Mouse (Mus musculus) midbrain, embryonic 10.5 days (tissue): ENCODE data around the gene Slc44a3. TPM values are rescaled to one million over a fixed set of nuclear protein-coding genes. Genes with fewer than 3 reads are reported as not detected.

Source experiments
- DNase-seq: peaks from one replicate; pipeline ENCODE4 v3.0.0-alpha.2; 2017; ENCODE audit warnings: low spot score
- H3K27ac ChIP-seq: fragments of 300-500 bp; sonication (generic); replicated peaks from 2 replicates; pipeline ENCODE4 v1.5.1; 2016; ENCODE audit warnings: mild to moderate bottlenecking
- H3K27me3 ChIP-seq: fragments of 300-500 bp; sonication (generic); 2 replicates; pipeline ENCODE4 v1.6.1; 2016; ENCODE audit warnings: low read depth, mild to moderate bottlenecking; ENCODE audit not compliant: poor library complexity, severe bottlenecking
- H3K36me3 ChIP-seq: fragments of 300-500 bp; sonication (generic); 2 replicates; pipeline ENCODE4 v1.6.1; 2016; ENCODE audit warnings: mild to moderate bottlenecking, moderate library complexity
- H3K4me1 ChIP-seq: fragments of 300-500 bp; sonication (generic); 2 replicates; pipeline ENCODE4 v1.6.1; 2016
- H3K4me3 ChIP-seq: fragments of 300-500 bp; sonication (generic); 2 replicates; pipeline ENCODE4 v1.5.1; 2016; ENCODE audit warnings: mild to moderate bottlenecking, moderate library complexity
- H3K9me3 ChIP-seq: fragments of 300-500 bp; sonication (generic); replicated peaks from 2 replicates; pipeline ENCODE4 v1.6.1; 2016; ENCODE audit warnings: mild to moderate bottlenecking
- WGBS: fragments of 180-500 bp; shearing (Covaris S2); methylation state at CpG from one replicate; pipeline ENCODE4 v1.1.7; 2016; 5-methylcytosine and 5-hydroxymethylcytosine counted together
- polyA plus RNA-seq: library from polyadenylated mRNA; unstranded; fragments of >200 nt; fragmentation: Nextera tagmentation; extraction: Ambion mirVana; gene quantifications from 2 replicates; pipeline ENCODE4 v1.2.1, GENCODE M21; 2016

The Slc44a3 gene
- polyA plus RNA-seq: 0.43 and 0.66 TPM in 2 replicates

DNA sequence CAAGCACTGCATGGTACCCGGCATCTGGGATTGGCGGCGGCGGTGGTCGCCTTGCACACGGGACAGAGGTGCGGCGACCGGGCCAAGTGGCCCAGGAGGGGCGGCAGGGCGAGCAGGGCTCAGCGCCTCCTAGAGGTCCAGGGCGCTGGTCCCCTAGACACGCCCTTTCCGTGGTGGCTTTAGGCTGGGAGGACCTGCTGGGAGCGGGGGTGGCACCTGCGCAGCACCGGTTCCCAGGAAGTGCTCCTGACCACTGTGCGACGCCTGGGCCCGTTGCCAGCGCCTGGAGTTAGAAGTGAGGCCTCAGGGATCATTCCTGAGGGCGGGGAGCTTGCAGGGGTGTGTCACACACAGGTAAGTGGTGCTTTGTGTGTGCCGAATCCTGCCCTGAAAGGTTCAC lies at the start of gene Slc44a3:
Gene Slc44a3 (minus strand): TSS at position 229 of the 400 bp plus-strand sequence.
- Histone ChIP-seq H3K27ac (peak within 1 kb of the TSS; percentile 30), H3K36me3 (no peaks in the 10 kb centered on the region), H3K27me3 (peaks cover 64% of the 10 kb centered on the region), H3K4me1 (peaks cover 24% of the 10 kb centered on the region), H3K4me3 (peak within 1 kb of the TSS; percentile 48), H3K9me3 (no peaks in the 10 kb centered on the region)
- WGBS: 2% methylated on average over 24 of the region's 24 CpGs
- DNase-seq: peak; percentile 29

DNA sequence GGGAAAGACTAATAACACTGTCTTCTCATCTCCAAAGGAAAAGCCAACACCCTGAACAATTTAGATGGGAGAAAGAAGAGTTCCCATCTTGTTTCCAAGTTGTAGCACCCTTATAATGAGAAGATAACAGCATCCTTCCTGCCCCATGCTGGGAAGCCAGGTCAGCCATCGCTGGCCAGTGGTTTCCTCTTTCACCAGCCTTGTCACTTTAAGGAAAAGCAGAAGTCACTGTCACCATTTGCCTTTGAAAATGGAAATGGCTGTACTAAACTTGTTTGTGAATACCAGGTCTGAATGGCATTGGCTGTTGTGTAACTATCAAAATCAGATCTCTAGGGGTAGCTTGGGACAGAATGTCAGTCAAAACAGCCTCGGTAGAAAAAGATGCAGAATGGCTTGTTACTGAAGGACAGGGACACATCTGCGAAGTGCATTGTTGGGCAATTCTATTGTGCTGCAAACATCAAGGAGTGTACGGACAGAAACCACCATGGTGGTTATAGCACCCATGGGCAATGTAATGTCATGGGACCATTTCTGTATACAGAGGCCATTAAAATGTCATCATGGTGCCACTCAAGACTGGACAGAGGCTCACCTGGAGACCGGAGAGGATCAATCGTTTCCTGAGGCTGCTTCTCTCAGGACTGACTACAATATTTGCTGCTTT lies 47.8 kb upstream of the Slc44a3 start:
- 90% methylated on average over 6 of the region's 6 CpGs for WGBS
- no peak for DNase-seq
- no peaks in the 10 kb centered on the region for H3K9me3 ChIP-seq
- no peak overlapping the region for H3K27ac ChIP-seq
- H3K4me1 ChIP-seq: peaks cover 3% of the 10 kb centered on the region
- H3K4me3 ChIP-seq: no peak overlapping the region
- H3K27me3 ChIP-seq: no peaks in the 10 kb centered on the region
- no peaks in the 10 kb centered on the region for H3K36me3 ChIP-seq

DNA sequence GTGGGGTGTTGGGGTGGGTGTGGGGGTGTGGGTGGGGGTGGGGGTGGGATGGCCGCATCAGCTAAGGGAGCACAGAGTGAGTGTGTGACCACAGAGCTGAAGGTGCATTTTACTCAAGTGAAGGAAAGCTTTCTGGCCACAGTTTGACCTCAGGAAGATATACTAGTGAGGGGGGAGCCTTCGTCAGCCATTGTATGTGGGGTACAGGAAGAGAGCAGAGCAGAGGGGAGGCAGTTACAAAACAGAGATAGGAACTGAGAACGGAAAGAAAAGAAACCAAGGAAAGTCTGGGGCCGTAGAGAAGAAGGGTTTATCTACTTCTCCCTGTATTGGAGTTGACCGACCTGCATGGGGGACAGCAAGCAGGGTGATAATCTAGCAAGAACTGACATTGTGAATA lies 47.2 kb upstream of the Slc44a3 start:
- Histone ChIP-seq H3K4me3 (no peak overlapping the region), H3K4me1 (peaks cover 3% of the 10 kb centered on the region), H3K27me3 (no peaks in the 10 kb centered on the region), H3K9me3 (no peaks in the 10 kb centered on the region), H3K36me3 (no peaks in the 10 kb centered on the region), H3K27ac (no peak overlapping the region)
- 93% methylated on average over 5 of the region's 5 CpGs for WGBS
- DNase-seq: no peak

DNA sequence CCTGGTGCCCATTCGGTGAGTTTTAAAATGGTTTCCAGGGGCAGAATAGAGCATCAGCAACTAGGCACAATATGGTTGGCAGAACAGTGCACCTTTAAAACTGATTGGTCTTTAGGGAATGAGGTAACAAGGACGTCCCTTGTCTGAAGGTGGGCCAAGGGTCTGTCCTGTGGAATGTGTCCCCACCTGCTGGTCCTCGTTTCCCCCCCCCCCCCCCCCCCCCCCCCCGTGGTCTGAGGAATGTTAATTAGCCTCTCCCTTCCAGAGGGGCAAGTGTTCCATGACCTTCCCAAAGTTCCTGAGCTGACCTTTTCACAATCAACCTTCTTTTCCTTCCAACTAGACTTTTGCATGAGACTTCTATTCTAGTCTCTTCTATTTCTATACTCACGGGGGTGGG lies 46.5 kb upstream of the Slc44a3 start:
- no peak for DNase-seq
- no peaks in the 10 kb centered on the region for H3K27me3 ChIP-seq
- H3K4me3 ChIP-seq: no peak overlapping the region
- H3K9me3 ChIP-seq: no peaks in the 10 kb centered on the region
- H3K36me3 ChIP-seq: no peaks in the 10 kb centered on the region
- peaks cover 3% of the 10 kb centered on the region for H3K4me1 ChIP-seq
- H3K27ac ChIP-seq: no peak overlapping the region
- WGBS: 85% methylated on average over 2 of the region's 5 CpGs

DNA sequence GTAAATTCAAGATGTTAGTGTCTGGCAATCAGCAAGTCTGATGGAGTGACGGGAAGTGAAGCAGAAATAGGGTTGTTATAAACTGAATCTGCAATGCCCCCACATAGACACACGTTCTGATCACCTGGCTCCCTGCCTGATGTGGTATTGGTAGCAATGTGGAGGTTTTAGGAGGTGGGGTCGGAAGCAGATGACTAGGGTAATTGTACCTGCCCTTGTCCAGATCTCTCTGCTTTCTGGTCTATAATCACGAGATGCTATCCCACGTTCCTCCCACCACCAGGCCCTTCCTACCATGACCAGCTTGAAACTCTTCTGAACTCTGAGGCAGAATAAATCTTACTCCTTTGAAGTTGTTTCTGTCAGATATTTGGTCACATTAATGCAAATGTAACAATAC lies 45.4 kb upstream of the Slc44a3 start:
- no peak for DNase-seq
- Histone ChIP-seq H3K4me3 (no peak overlapping the region), H3K27ac (no peak overlapping the region), H3K36me3 (no peaks in the 10 kb centered on the region), H3K27me3 (no peaks in the 10 kb centered on the region), H3K9me3 (no peaks in the 10 kb centered on the region), H3K4me1 (peaks cover 3% of the 10 kb centered on the region)
- WGBS: 91% methylated on average over 5 of the region's 5 CpGs

DNA sequence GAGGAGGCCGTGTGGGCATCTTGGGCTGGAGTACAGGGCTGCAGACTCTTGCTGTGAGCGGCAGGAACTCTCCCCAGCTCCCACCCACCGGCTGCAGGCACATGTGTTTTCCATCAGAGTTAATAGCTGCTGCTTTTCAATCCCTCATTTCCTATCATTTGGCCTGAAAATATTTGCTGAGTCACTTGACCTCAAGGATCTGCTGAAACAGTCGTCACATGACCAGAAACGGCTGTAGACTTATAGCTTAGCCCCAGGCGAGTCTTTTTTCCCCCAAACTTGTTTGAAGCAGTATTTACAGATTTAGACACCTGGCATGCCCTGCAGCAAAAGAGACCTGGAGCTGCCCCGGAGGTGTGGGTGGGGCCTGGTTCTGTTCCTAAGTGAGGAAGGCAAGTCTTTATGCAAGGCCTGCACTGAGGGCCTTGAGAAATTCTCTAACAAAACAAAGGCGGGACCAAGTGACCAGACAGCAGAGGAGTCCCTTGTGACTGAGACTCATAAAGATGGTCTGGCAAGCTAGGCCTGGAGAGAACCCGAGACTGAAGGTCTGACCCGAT lies 44.9 kb upstream of the Slc44a3 start:
- DNase-seq: peak; percentile 45
- H3K27ac ChIP-seq: no peak overlapping the region
- H3K4me3 ChIP-seq: no peak overlapping the region
- H3K4me1 ChIP-seq: peaks cover 3% of the 10 kb centered on the region
- no peaks in the 10 kb centered on the region for H3K36me3 ChIP-seq
- no peaks in the 10 kb centered on the region for H3K27me3 ChIP-seq
- no peaks in the 10 kb centered on the region for H3K9me3 ChIP-seq
- whole genome bisulfite sequencing: 63% methylated on average over 10 of the region's 10 CpGs

DNA sequence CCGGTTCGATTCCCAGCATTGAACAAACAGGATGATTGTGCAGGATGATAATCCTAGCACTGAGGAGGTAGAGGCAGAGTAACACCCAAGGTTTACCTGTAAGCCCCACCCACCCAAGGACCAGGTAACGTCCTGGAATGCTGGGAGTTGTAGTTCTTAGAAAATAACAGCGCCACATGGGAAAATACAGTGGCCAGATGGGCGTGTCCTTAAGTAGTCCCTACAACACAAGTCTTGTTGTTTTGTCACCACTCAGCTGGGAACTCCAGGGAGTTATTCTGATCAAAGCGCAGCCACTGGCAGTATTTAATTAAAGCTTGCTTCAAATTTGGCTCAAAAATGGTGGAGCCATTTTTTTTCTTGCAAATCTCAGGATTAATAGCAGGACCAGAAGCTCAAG lies 44.2 kb upstream of the Slc44a3 start:
- Histone ChIP-seq H3K27me3 (0 out of 2 replicates have a peak, but pooled peaks cover 2% of the 10 kb centered on the region), H3K27ac (no peak overlapping the region), H3K4me3 (no peak overlapping the region), H3K4me1 (peaks cover 3% of the 10 kb centered on the region), H3K9me3 (no peaks in the 10 kb centered on the region), H3K36me3 (no peaks in the 10 kb centered on the region)
- DNase-seq: no peak
- 52% methylated on average over 6 of the region's 6 CpGs for whole genome bisulfite sequencing

DNA sequence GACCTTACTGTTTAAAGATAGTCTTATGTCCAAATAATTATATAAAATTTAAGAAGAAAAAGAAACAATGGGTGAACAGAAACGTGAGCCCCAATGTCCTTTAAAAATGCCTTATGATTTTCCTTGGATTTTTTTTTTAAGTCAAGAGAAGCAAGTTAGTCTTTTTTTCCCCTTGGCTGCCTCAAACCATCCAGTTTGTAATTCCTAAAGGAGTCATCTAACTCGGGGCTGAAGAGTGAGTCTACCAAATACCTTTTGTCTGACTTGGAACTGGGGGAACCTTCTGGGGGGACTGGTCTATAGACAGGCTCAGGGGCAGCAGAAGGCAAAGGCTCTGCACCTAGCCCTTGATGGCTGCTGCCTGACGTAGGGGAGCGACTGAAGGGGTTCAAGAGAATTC lies 42.2 kb upstream of the Slc44a3 start:
- H3K27ac ChIP-seq: no peak overlapping the region
- no peaks in the 10 kb centered on the region for H3K36me3 ChIP-seq
- H3K4me3 ChIP-seq: no peak overlapping the region
- peaks cover 6% of the 10 kb centered on the region; the same call in 1 of the 2 replicates for H3K27me3 ChIP-seq
- DNase-seq: no peak
- peaks cover 7% of the 10 kb centered on the region for H3K4me1 ChIP-seq
- WGBS: 84% methylated on average over 4 of the region's 4 CpGs
- no peaks in the 10 kb centered on the region for H3K9me3 ChIP-seq

DNA sequence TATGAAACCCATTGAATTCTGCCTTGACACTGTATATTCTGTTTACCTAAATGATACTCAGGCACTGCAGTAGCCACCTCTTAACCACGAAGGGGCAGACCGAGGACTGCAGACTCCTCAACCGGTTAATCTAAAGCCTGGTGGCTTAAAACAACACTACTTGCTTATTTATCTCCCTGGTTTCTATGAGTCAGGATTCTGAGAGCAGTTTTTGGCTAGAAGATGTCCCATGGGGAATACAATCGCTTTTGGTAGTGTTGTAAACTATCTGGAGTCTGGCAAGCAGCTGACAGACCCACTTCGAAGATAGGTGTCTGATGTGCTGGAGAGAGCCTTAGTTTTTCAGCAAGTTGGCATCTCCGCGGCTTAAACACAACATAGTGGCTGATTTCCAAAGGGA lies 41.7 kb upstream of the Slc44a3 start:
- no peaks in the 10 kb centered on the region for H3K9me3 ChIP-seq
- 80% methylated on average over 7 of the region's 7 CpGs for WGBS
- peaks cover 12% of the 10 kb centered on the region for H3K4me1 ChIP-seq
- no peak overlapping the region for H3K4me3 ChIP-seq
- no peaks in the 10 kb centered on the region for H3K36me3 ChIP-seq
- H3K27ac ChIP-seq: no peak overlapping the region
- peaks cover 6% of the 10 kb centered on the region; the same call in 1 of the 2 replicates for H3K27me3 ChIP-seq
- no peak for DNase-seq

DNA sequence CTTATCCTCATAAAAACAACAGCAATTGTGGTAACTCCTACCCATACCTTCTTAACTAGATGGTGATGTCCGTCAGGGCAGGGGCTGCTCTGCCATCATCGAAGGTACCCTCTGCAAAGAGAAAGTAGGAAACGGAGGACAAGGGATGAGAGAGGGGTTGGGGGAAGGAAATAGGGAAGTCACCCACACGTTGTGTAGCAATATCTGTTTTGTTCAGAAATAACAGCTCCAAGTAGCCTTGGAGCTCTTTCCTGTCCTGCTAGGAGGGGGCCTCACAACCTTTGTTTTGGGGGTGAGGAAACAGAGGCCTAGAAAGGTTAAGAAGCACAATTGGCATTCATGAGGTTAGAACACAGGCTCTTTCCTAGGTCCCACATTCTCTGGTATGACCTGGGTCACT lies 39.3 kb upstream of the Slc44a3 start:
- Histone ChIP-seq H3K36me3 (no peaks in the 10 kb centered on the region), H3K4me3 (no peak overlapping the region), H3K27ac (no peak overlapping the region), H3K4me1 (peaks cover 9% of the 10 kb centered on the region), H3K9me3 (no peaks in the 10 kb centered on the region), H3K27me3 (peaks cover 10% of the 10 kb centered on the region; the same call in 1 of the 2 replicates)
- DNase-seq: no peak
- 84% methylated on average over 4 of the region's 4 CpGs for WGBS

DNA sequence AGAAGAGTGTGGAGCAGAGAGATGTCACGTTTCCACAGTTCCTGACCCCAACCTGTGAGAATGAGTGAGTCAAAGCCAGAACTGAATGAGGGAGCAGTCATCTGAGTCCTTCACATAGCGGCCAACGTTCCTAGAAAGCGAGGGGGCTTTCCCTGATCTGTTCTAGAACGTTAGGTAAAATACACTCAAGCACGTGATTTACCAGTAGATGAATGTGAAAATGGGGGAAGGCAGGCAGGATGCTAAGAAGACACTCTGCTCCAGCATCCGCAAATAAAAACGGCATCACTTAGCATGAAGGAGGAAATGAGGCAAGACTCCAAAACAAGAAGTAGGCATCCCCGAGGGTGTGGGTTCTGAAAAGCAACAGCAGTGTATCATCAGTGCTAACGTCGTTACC lies 38.4 kb upstream of the Slc44a3 start:
- Histone ChIP-seq H3K36me3 (no peaks in the 10 kb centered on the region), H3K9me3 (no peaks in the 10 kb centered on the region), H3K27me3 (peaks cover 10% of the 10 kb centered on the region; the same call in 1 of the 2 replicates), H3K4me1 (peaks cover 9% of the 10 kb centered on the region), H3K4me3 (no peak overlapping the region), H3K27ac (no peak overlapping the region)
- DNase-seq: no peak
- 91% methylated on average over 11 of the region's 11 CpGs for WGBS

DNA sequence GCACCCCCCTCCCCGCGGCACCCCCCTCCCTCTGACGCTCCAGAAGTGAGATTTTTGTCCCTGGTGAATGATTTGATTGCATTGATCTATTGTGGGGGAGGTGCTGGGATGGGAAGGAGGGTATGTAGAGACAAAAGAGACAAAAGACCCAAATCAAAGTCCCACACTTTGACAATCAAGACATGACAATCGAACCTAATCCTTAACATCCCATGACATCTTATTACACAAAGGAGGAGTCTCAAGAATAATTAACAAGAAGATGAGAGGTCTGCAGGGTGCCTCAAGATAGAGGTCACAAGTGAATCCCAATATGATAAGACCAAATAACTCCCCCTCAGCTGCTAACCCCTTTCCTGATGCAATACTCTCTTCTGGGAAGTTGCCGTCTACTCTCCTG lies 37.6 kb upstream of the Slc44a3 start:
- peaks cover 10% of the 10 kb centered on the region; the same call in 1 of the 2 replicates for H3K27me3 ChIP-seq
- H3K9me3 ChIP-seq: no peaks in the 10 kb centered on the region
- H3K4me1 ChIP-seq: peaks cover 9% of the 10 kb centered on the region
- H3K4me3 ChIP-seq: no peak overlapping the region
- H3K36me3 ChIP-seq: no peaks in the 10 kb centered on the region
- WGBS: 47% methylated on average over 5 of the region's 5 CpGs
- no peak overlapping the region for H3K27ac ChIP-seq
- DNase-seq: no peak

DNA sequence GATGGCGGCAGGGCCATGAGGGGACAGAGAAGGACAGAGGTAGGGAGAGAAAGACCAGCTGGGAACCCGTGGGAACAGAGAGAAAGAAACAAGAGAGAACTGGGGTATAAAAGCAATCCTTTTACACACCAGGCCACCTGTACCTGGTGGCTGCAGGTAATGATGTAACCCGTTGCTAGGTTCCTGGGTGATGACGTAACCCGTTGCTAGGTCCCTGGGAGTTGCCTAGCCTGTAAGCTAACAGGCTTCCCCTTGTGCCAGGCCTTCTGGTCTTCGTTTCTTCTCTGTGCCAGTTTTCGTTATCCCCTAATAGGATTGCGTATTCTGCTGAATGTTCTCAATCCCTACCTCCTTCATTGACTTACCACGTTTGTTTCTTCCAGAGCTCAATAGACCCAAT lies 36.8 kb upstream of the Slc44a3 start:
- Histone ChIP-seq H3K27me3 (peaks cover 10% of the 10 kb centered on the region; the same call in 1 of the 2 replicates), H3K4me3 (no peak overlapping the region), H3K27ac (no peak overlapping the region), H3K4me1 (peaks cover 9% of the 10 kb centered on the region), H3K36me3 (no peaks in the 10 kb centered on the region), H3K9me3 (no peaks in the 10 kb centered on the region)
- no peak for DNase-seq
- 87% methylated on average over 9 of the region's 9 CpGs for WGBS
